Mouse (Mus musculus): ENCODE results near the gene Kifc5b. TPM values are rescaled to one million over a fixed set of nuclear protein-coding genes. Genes with fewer than 3 reads are reported as not detected.

Kifc5b gene
- polyA plus RNA-seq, 1 experiment from 2014 or later = 9.2 TPM

DNA sequence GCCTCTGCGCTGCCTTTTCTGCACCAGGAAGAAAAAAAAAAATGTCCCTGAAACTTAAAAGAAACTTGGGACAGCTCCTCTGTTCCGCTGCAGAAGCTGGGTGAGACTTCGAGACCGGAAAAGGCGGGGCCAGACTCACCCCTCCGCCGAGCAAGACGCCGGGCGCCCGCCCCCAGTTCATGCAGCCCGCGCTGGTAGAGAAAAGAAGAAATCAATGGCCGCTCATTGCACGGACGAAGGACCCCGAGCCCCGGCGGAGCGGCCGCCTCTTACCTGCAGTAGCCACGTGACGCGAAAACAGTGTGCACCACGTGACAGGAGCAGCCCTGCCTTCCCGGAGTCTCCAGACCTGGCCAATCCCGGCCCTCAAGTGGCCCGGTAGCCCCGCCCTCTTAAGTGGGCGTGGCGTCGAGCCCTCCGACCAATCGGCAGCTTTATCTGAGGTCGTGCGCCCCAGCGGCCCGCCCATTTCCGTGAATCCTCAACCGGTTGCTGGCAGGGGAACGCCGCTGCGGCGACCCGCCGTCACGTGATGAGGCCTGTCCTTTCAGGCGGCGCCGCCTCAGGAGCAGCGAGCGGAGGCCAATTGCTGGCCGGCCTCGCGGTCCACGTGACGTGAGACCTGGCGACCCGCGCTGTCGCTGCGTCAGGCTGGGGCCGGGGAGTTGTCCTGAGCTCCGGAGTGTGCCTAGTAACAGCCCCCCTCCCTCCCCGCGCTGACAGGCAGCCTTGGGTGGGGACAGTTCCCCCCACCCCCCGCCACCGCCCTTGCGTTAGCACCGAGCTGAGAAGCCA lies 22.5 kb downstream of the Kifc5b start, which contains the start of gene Cuta:
Cuta (minus strand) TSS at position 392 of the 795 bp plus-strand sequence.
- peak; percentile 94 for ATAC-seq
- H3K9me3 ChIP-seq (replicated peaks) = no peaks in the 10 kb centered on the region
- H3K9ac ChIP-seq = peak within 1 kb of the TSS; percentile 75
- peak within 1 kb of the TSS; percentile 95 for H3K27ac ChIP-seq
- under 1% methylated on average over 68 of the region's 70 CpGs for WGBS
- H3K27me3 ChIP-seq = no peaks in the 10 kb centered on the region
- peak within 1 kb of the TSS; percentile 93 for H3K4me2 ChIP-seq
- peaks cover 60% of the 10 kb centered on the region for H3K4me1 ChIP-seq
- H3K36me3 ChIP-seq (ENCODE audit: poor library complexity, severe bottlenecking) = peaks cover 34% of the 10 kb centered on the region
- H3K4me3 ChIP-seq = peak within 1 kb of the TSS; percentile 63

DNA sequence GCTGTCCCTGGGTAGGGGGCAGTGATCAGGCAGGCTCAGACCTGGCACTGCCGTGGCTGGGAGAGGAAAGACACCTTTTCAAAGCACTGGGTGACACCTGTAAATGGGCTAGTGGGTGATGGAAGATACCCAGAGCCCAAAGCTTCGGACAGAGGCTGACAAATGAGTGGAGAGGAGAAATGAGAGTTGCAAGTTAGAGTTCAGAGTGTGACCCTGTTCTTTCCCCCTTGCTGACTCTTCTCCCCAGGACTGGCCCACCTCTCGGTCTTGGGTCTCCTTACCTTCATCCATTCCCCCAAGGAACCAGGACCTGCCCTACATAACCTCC lies 23.0 kb downstream of the Kifc5b start:
- Histone ChIP-seq H3K36me3 (ENCODE audit: poor library complexity, severe bottlenecking) (peaks cover 34% of the 10 kb centered on the region), H3K4me1 (peaks cover 64% of the 10 kb centered on the region), H3K9ac (peak overlapping the region; percentile 72), H3K4me3 (peak overlapping the region; percentile 63), H3K27me3 (no peaks in the 10 kb centered on the region), H3K9me3 (replicated peaks) (no peaks in the 10 kb centered on the region), H3K27ac (peak overlapping the region; percentile 95), H3K4me2 (peak overlapping the region; percentile 93)
- WGBS = 0% methylated on average over 3 of the region's 3 CpGs
- ATAC-seq = peak; percentile 0; the same call in 1 of the 2 replicates

DNA sequence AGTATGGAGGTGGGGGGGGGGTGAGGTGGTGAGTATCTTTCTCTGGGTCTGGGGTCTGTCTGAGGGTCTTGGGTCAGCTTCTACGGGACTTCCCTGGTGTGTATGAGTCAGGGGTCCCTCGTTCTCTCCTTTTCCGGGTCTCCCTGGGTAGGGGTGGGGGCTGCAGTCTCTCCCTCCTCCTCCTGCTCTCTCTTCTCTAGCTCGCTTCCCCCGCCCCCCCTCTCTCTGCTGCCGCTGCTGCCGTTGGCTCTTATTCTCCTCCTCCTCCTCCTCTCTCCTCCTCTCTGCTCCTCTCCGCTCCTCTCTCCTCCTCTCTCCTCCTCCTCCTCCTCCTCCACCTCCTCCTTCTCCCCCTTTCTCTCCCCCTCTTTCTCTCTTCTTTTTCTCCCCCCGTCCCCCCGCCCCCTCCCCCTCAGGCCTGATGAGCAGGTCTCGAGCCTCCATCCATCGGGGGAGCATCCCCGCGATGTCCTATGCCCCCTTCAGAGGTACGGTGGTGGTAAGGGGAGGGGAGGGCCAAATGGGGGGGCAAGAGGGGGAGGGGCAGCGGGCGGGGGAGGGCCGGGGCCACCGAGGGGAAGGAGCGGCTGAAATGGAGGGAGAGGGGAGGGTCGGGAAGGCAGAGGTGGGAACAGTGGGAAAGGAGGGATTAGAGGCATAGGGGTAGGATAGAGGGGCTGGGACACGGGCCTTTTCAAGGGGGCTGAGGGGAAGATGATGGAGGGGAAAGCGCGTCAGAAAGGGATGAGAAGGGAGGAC lies 24.3 kb downstream of the Kifc5b start, which contains the start of gene Syngap1:
Syngap1 (plus strand) TSS at position 223 of the 759 bp plus-strand sequence.
- Histone ChIP-seq H3K36me3 (ENCODE audit: poor library complexity, severe bottlenecking) (peaks cover 22% of the 10 kb centered on the region), H3K4me1 (peaks cover 77% of the 10 kb centered on the region), H3K9me3 (replicated peaks) (no peaks in the 10 kb centered on the region), H3K27ac (peak within 1 kb of the TSS; percentile 95), H3K27me3 (no peaks in the 10 kb centered on the region), H3K9ac (peak within 1 kb of the TSS; percentile 74), H3K4me3 (peak within 1 kb of the TSS; percentile 63), H3K4me2 (peak within 1 kb of the TSS; percentile 93)
- under 1% methylated on average over 19 of the region's 24 CpGs for WGBS
- ATAC-seq = peak; percentile 14

DNA sequence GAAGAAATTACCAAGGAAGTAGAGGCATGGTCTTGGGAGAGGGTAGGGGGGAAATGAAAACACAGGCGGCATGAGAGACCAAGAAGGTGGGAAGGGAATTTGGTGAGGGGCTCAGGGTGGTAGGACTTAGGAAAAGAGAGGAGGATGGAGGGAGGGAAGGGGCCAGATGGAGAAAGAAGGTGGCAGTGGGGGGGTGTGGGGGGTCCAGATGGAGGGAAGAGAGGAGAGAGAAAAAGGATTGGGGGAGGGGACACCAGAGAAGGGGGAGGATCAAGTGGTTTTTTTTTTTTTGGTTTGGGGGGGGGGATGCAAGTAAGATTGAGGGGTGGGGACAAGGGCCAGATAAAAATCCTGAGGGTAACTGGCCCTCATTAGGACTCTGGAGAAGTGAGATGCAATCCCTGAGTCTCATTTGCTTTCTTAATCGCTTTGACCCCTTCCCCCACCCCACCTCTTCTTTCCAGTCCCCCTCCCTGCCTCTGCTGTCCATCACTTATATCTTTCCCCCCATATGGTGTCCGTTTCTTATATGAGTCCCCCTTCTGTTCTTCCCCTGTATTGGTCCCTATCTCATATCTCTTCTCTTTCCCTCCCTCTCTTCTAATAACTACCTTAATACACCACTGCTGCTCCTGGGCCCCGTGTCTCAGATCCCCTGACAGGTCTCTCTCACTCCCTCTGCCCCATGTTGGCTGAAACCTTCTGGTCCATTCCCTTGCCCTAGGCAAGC lies 25.1 kb downstream of the Kifc5b start:
- H3K9ac ChIP-seq = peak overlapping the region; percentile 74
- H3K4me2 ChIP-seq = peak overlapping the region; percentile 93
- 8% methylated on average over 4 of the region's 4 CpGs for WGBS
- peaks cover 85% of the 10 kb centered on the region for H3K4me1 ChIP-seq
- ATAC-seq = no peak
- peak overlapping the region; percentile 50 for H3K4me3 ChIP-seq
- H3K36me3 ChIP-seq (ENCODE audit: poor library complexity, severe bottlenecking) = peaks cover 14% of the 10 kb centered on the region
- H3K27me3 ChIP-seq = no peaks in the 10 kb centered on the region
- no peaks in the 10 kb centered on the region for H3K9me3 ChIP-seq (replicated peaks)
- peak overlapping the region; percentile 95 for H3K27ac ChIP-seq

DNA sequence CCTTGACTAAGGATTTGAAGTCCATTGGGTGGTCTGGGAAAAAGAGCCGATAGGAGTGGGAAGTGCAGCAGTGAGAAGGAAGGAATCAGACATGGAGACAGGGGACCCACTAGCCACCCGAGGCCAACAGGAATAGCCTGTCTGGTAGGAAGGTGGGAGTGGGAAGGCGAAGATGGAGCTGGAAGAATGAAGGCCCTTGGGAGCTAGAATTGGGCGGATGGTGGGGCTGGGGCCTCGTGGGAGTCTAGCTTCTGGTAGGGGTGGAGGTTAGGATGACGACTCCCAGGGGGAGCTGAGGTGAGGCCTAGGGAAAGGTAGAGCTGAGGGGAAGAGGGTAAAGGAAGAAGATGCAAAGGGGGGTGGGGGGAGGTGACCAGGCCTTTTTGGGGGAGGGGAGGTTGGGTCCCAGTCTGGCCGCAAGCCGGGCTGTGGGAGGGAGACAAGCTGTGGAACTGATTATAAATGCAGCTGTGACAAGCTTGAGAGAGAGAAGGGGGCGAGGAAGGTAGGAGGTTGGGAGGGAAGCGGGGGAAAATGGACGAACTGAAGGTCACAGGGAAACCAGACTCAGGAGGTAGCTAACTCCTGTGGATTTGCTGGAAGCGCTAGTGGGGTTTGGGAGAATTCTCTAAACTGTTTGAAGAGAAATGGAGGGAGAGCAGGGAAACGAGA lies 29.1 kb downstream of the Kifc5b start:
- Histone ChIP-seq H3K4me2 (peak overlapping the region; percentile 85), H3K9ac (peak overlapping the region; percentile 77), H3K36me3 (ENCODE audit: poor library complexity, severe bottlenecking) (peaks cover 9% of the 10 kb centered on the region; the same call in 1 of the 2 replicates), H3K9me3 (replicated peaks) (no peaks in the 10 kb centered on the region), H3K27ac (peak overlapping the region; percentile 86), H3K4me1 (peaks cover 87% of the 10 kb centered on the region), H3K4me3 (peak overlapping the region; percentile 42), H3K27me3 (no peaks in the 10 kb centered on the region)
- ATAC-seq = no peak
- WGBS = 20% methylated on average over 13 of the region's 13 CpGs

DNA sequence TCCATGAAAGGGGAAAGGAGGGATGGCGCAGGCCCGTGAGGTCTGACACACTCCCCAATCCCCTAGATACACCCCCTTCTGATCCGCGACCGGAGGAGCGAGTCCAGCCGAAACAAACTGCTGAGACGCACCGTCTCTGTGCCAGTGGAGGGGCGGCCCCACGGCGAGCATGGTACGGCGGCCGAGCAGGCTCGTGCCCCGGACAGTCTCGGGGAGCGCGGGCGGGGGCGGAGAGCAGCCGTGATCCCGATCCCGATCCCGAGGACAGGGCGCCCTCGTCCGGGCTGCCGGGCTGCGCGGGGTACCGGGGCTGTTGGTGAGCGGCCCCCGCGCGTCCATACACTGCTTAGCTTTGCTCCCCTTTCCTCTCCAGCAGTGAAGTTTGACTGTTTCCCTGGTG lies 29.7 kb downstream of the Kifc5b start:
- H3K27me3 ChIP-seq = no peaks in the 10 kb centered on the region
- peak; percentile 31 for ATAC-seq
- no peaks in the 10 kb centered on the region for H3K9me3 ChIP-seq (replicated peaks)
- H3K27ac ChIP-seq = peak overlapping the region; percentile 86
- peaks cover 9% of the 10 kb centered on the region; the same call in 1 of the 2 replicates for H3K36me3 ChIP-seq (ENCODE audit: poor library complexity, severe bottlenecking)
- 0% methylated on average over 32 of the region's 37 CpGs for WGBS
- H3K4me2 ChIP-seq = peak overlapping the region; percentile 85
- peak overlapping the region; percentile 42 for H3K4me3 ChIP-seq
- H3K9ac ChIP-seq = peak overlapping the region; percentile 77
- H3K4me1 ChIP-seq = peaks cover 92% of the 10 kb centered on the region

DNA sequence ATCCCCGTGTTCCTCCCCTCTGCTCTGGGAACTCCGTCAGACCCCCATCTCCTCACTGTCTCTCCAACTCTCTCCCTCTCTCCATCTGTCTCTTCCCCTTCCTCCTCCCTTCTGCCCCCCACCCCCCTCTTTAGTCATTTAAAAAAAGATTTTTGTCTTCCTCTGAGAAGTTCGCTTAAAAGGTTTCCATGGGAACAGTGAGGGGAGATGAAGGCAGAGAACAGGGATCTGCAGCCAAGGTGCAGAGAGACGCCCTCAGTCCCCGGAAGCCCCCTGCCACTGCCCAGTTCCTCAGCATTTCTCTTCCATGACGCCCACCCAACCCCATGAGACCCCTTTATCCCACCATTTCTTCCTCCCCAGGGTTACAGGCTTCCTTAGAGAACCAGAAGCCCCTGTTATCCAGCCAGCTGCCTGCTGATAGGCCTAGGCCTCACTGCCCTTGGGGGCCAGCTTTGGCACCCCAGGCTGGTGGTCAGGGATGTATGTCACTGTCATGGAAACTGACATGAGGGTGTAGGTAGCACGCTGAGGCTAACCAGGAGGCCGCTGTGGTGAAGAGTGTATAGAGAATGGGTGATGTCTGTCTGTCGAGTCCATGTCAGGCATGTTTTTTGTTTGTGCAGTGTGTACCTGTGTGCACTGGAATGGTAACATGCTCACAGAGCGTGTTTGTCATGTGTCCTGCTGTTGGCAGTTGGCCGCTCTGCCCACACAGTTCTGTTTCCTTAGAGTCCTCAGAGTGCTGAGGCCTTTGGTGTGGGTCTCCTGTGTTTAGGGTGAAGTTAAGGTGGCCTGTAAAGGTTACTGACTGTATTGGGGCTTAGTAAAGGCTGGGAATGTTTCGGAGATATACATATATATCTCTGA lies 30.6 kb downstream of the Kifc5b start:
- Histone ChIP-seq H3K4me2 (peak overlapping the region; percentile 85), H3K4me1 (peaks cover 92% of the 10 kb centered on the region), H3K9me3 (replicated peaks) (no peaks in the 10 kb centered on the region), H3K27me3 (no peaks in the 10 kb centered on the region), H3K9ac (peak overlapping the region; percentile 77), H3K36me3 (ENCODE audit: poor library complexity, severe bottlenecking) (peaks cover 9% of the 10 kb centered on the region; the same call in 1 of the 2 replicates), H3K27ac (peak overlapping the region; percentile 86), H3K4me3 (peak overlapping the region; percentile 42)
- ATAC-seq = no peak
- 23% methylated on average over 12 of the region's 12 CpGs for WGBS

GRCm38 (mm10) chr17:26948316-26949050 lies 31.6 kb downstream of the Kifc5b start:
- Histone ChIP-seq H3K27me3 (no peaks in the 10 kb centered on the region), H3K4me1 (peaks cover 93% of the 10 kb centered on the region), H3K9me3 (replicated peaks) (no peaks in the 10 kb centered on the region), H3K27ac (peak overlapping the region; percentile 90), H3K9ac (peak overlapping the region; percentile 90), H3K4me2 (peak overlapping the region; percentile 93), H3K36me3 (ENCODE audit: poor library complexity, severe bottlenecking) (peaks cover 17% of the 10 kb centered on the region), H3K4me3 (peak overlapping the region; percentile 74)
- WGBS = under 1% methylated on average over 15 of the region's 87 CpGs
- ATAC-seq = no peak

- peaks cover 92% of the 10 kb centered on the region for H3K4me1 ChIP-seq
- H3K9me3 ChIP-seq (replicated peaks) = no peaks in the 10 kb centered on the region
- no peaks in the 10 kb centered on the region for H3K27me3 ChIP-seq
- H3K9ac ChIP-seq = peak overlapping the region; percentile 90
- ATAC-seq = no peak
- peaks cover 17% of the 10 kb centered on the region for H3K36me3 ChIP-seq (ENCODE audit: poor library complexity, severe bottlenecking)
- peak overlapping the region; percentile 90 for H3K27ac ChIP-seq
- peak overlapping the region; percentile 74 for H3K4me3 ChIP-seq
- 10% methylated on average over 9 of the region's 14 CpGs for WGBS
- peak overlapping the region; percentile 93 for H3K4me2 ChIP-seq
These were observed 32.2 kb downstream of the Kifc5b start for GRCm38 (mm10) chr17:26949051-26949577.

DNA sequence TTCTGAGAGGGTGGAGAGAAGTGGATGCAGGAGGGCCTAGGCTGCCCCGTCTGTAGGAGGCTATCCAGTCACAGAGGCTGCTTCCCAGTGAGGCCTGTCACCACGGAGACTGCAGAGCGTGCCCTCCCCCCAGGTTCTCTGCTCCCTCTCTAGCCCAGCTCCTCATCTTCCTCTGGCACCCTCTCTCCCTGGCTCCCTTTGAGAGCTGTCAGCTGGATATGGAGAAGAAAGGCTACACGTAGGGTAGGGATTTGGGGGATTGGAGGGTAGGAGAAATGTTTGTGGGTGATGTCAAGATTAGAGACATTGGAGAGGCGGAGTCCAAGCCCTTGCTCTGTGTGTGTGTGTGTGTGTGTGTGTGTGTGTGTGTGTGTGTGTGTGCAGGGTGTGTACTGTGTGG lies 33.0 kb downstream of the Kifc5b start:
- H3K36me3 ChIP-seq (ENCODE audit: poor library complexity, severe bottlenecking) = peaks cover 14% of the 10 kb centered on the region
- H3K9ac ChIP-seq = peak overlapping the region; percentile 90
- peaks cover 91% of the 10 kb centered on the region for H3K4me1 ChIP-seq
- H3K27ac ChIP-seq = peak overlapping the region; percentile 90
- H3K27me3 ChIP-seq = no peaks in the 10 kb centered on the region
- 28% methylated on average over 5 of the region's 5 CpGs for WGBS
- ATAC-seq = no peak
- H3K9me3 ChIP-seq (replicated peaks) = no peaks in the 10 kb centered on the region
- peak overlapping the region; percentile 93 for H3K4me2 ChIP-seq
- peak overlapping the region; percentile 74 for H3K4me3 ChIP-seq
